Mouse (Mus musculus) hindbrain, postnatal 0 days (tissue): ENCODE data around the gene Stmn1. TPM values are rescaled to one million over a fixed set of nuclear protein-coding genes. Genes with fewer than 3 reads are reported as not detected.

Source experiments
- ATAC-seq: fragments of 200-750 bp; cut with Nextera tagmentation; 2 replicates; pipeline ENCODE4 v1.8.0; 2017; ENCODE audit warnings: mild to moderate bottlenecking, moderate TSS enrichment, moderate library complexity
- DNase-seq: peaks from one replicate; pipeline ENCODE4 v3.0.0-alpha.2; 2015; ENCODE audit warnings: low spot score
- H3K27ac ChIP-seq: fragments of 300-500 bp; sonication (generic); 2 replicates; pipeline ENCODE4 v1.5.1; 2014; ENCODE audit warnings: mild to moderate bottlenecking
- H3K27me3 ChIP-seq: fragments of 300-500 bp; sonication (generic); 2 replicates; pipeline ENCODE4 v1.6.1; 2014; ENCODE audit warnings: low read length, mixed read lengths; ENCODE audit not compliant: insufficient read depth
- H3K36me3 ChIP-seq: fragments of 300-500 bp; sonication (generic); 2 replicates; pipeline ENCODE4 v1.6.1; 2014; ENCODE audit warnings: low read length, mixed read lengths; ENCODE audit not compliant: insufficient read depth
- H3K4me1 ChIP-seq: fragments of 300-500 bp; sonication (generic); 2 replicates; pipeline ENCODE4 v1.6.1; 2014; ENCODE audit warnings: antibody characterized with exemption, low read length, mixed read lengths; ENCODE audit not compliant: insufficient read depth
- H3K4me2 ChIP-seq: fragments of 300-500 bp; sonication (generic); 2 replicates; pipeline ENCODE4 v1.6.1; 2014; ENCODE audit warnings: low read depth, mild to moderate bottlenecking, low read length, moderate library complexity, mixed read lengths
- H3K4me3 ChIP-seq: fragments of 300-500 bp; sonication (generic); 2 replicates; pipeline ENCODE4 v1.5.1; 2014; ENCODE audit warnings: low read length
- H3K9ac ChIP-seq: fragments of 300-500 bp; sonication (generic); replicated peaks from 2 replicates; pipeline ENCODE4 v1.6.1; 2014; ENCODE audit warnings: mild to moderate bottlenecking, low read length, moderate library complexity, mixed read lengths
- H3K9me3 ChIP-seq: fragments of 300-500 bp; sonication (generic); 2 replicates; pipeline ENCODE4 v1.6.1; 2016; ENCODE audit warnings: low read length, mixed read lengths
- CTCF ChIP-seq: IDR thresholded peaks from 2 replicates; pipeline ENCODE4 v1.5.1; 2016; ENCODE audit warnings: antibody characterized with exemption, control low read depth, low read depth
- WGBS: fragments of 180-500 bp; shearing (Covaris S2); extraction: QIAGEN DNeasy Blood & Tissue Kit; methylation state at CpG from one replicate; pipeline ENCODE4 v1.1.7; 2014; 5-methylcytosine and 5-hydroxymethylcytosine counted together
- polyA plus RNA-seq: library from polyadenylated mRNA; unstranded; fragments of >200 nt; fragmentation: Nextera tagmentation; extraction: Ambion mirVana; gene quantifications from 2 replicates; pipeline ENCODE4 v1.2.1, GENCODE M21; 2015
- total RNA-seq: library from RNA; depleted of rRNA; stranded (reverse); fragments of >200 nt; gene quantifications from 2 replicates; pipeline ENCODE4 v1.2.3, GENCODE M21; 2014

Gene Stmn1
- total and polyA plus RNA-seq, 2 experiments from 2014 or later: 752 to 4,307 TPM

GRCm38 (mm10) chr4:134447966-134448365, 20.2 kb upstream of the Stmn1 start:
- no peak overlapping the region for H3K4me3 ChIP-seq
- H3K4me2 ChIP-seq: no peak overlapping the region
- H3K36me3 ChIP-seq: no peaks in the 10 kb centered on the region
- H3K27ac ChIP-seq: no peak overlapping the region
- H3K9me3 ChIP-seq: no peaks in the 10 kb centered on the region
- 0 out of 2 replicates have a peak, but pooled peaks have one; percentile 42 for ATAC-seq
- DNase-seq: no peak
- no peak overlapping the region for H3K9ac ChIP-seq
- no peak for TF ChIP-seq CTCF
- WGBS: 54% methylated on average over 23 of the region's 23 CpGs
- H3K4me1 ChIP-seq: peaks cover 28% of the 10 kb centered on the region
- H3K27me3 ChIP-seq: no peaks in the 10 kb centered on the region

GRCm38 (mm10) chr4:134449595-134450391, 18.3 kb upstream of the Stmn1 start:
- Histone ChIP-seq H3K9ac (peak overlapping the region; percentile 33; the same call in 1 of the 2 replicates), H3K36me3 (no peaks in the 10 kb centered on the region), H3K27ac (peak overlapping the region; percentile 93), H3K4me3 (no peak overlapping the region), H3K4me2 (peak overlapping the region; percentile 16), H3K4me1 (peaks cover 28% of the 10 kb centered on the region), H3K27me3 (no peaks in the 10 kb centered on the region), H3K9me3 (no peaks in the 10 kb centered on the region)
- peak; percentile 71 for ATAC-seq
- no peak for TF ChIP-seq CTCF
- peak; percentile 90 for DNase-seq
- 17% methylated on average over 13 of the region's 13 CpGs for WGBS

DNA sequence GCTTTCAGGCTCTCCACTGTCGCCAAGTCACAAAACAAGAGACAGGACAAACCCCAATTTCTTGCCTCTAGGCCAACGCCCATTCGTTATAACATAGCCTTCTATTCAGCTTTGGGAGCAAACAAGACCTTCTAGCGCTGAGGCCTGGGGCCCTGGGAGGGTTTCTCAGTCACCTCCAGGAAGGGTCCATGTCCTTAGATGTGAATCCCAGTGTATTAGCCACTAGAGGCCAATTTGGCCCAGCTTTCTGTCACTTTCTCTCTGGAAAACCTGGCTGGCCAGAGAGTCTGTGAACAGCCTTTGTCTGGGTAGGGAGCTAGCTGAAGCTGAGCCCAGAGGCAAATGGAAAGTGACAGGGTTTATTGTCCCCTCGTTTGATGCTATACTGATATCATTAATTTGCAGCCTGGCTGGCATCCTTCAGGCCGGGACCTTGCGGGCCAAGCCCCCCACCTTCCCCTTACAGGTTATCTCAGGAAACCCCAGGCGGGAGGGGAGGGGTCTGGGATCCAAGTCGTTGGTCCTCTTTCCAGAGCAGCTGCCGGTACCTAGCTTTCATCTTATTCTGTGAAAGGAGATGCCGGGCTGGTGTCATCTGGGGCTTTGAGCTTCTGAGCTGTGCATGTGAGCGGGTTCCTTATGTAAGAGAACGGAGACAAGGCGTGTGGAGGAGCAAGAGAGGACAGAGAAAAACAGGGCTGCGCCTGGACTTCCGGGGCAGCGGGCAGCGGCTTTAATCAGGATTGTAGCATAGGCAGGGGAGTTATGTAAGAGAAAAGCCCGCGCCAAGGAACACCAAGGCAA, 17.5 kb upstream of the Stmn1 start:
- no peak for TF ChIP-seq CTCF
- Histone ChIP-seq H3K36me3 (no peaks in the 10 kb centered on the region), H3K27me3 (no peaks in the 10 kb centered on the region), H3K4me3 (no peak overlapping the region), H3K9me3 (no peaks in the 10 kb centered on the region), H3K4me2 (peak overlapping the region; percentile 16), H3K4me1 (peaks cover 28% of the 10 kb centered on the region), H3K27ac (peak overlapping the region; percentile 93), H3K9ac (peak overlapping the region; percentile 33; the same call in 1 of the 2 replicates)
- peak; percentile 63 for DNase-seq
- WGBS: 12% methylated on average over 20 of the region's 20 CpGs
- peak; percentile 57 for ATAC-seq

- ATAC-seq (no peak), DNase-seq (no peak)
- peaks cover 25% of the 10 kb centered on the region for H3K4me1 ChIP-seq
- TF ChIP-seq CTCF: no peak
- no peaks in the 10 kb centered on the region for H3K36me3 ChIP-seq
- H3K4me3 ChIP-seq: no peak overlapping the region
- H3K4me2 ChIP-seq: peak overlapping the region; percentile 16; the same call in 1 of the 2 replicates
- no peaks in the 10 kb centered on the region for H3K27me3 ChIP-seq
- WGBS: 33% methylated on average over 9 of the region's 9 CpGs
- H3K9me3 ChIP-seq: no peaks in the 10 kb centered on the region
- H3K27ac ChIP-seq: peak overlapping the region; percentile 93; the same call in 1 of the 2 replicates
- H3K9ac ChIP-seq: no peak overlapping the region
Observed at GRCm38 (mm10) chr4:134451484-134451883, 16.6 kb upstream of the Stmn1 start.

GRCm38 (mm10) chr4:134453619-134454400, 14.3 kb upstream of the Stmn1 start:
- Histone ChIP-seq H3K4me3 (no peak overlapping the region), H3K4me1 (peaks cover 22% of the 10 kb centered on the region), H3K27ac (no peak overlapping the region), H3K4me2 (no peak overlapping the region), H3K36me3 (no peaks in the 10 kb centered on the region), H3K9me3 (no peaks in the 10 kb centered on the region), H3K9ac (no peak overlapping the region), H3K27me3 (no peaks in the 10 kb centered on the region)
- no peak for TF ChIP-seq CTCF
- ATAC-seq: no peak
- 31% methylated on average over 34 of the region's 34 CpGs for WGBS
- DNase-seq: no peak

- no peak for ATAC-seq
- Histone ChIP-seq H3K36me3 (no peaks in the 10 kb centered on the region), H3K9ac (no peak overlapping the region), H3K27ac (no peak overlapping the region), H3K27me3 (no peaks in the 10 kb centered on the region), H3K4me3 (no peak overlapping the region), H3K9me3 (no peaks in the 10 kb centered on the region), H3K4me1 (peaks cover 9% of the 10 kb centered on the region; the same call in 1 of the 2 replicates), H3K4me2 (no peak overlapping the region)
- no peak for TF ChIP-seq CTCF
- DNase-seq: no peak
- WGBS: 48% methylated on average over 6 of the region's 6 CpGs
Observed at GRCm38 (mm10) chr4:134455310-134455709, 12.8 kb upstream of the Stmn1 start.
